Mouse (Mus musculus) Patski (cell line): ENCODE data around the gene Amz1. TPM values are rescaled to one million over a fixed set of nuclear protein-coding genes. Genes with fewer than 3 reads are reported as not detected.

Experiments used
- ATAC-seq: fragments of 100-300 bp; one replicate; pipeline ENCODE4 v1.8.0; 2021
- CTCF ChIA-PET: fragments of 350-600 bp; sonication (Branson Sonifier 250); formaldehyde crosslinking; loops from one replicate; lab custom pipeline; 2022; ENCODE audit warnings: inconsistent platforms; lab: Charles Lee
- POLR2A ChIA-PET: fragments of 350-600 bp; sonication (Branson Sonifier 250); formaldehyde crosslinking; loops from one replicate; lab custom pipeline; 2022; ENCODE audit warnings: antibody characterized with exemption, inconsistent platforms; lab: Charles Lee
- DNase-seq: peaks from one replicate; pipeline ENCODE4 v3.0.0-alpha.2; 2011; ENCODE audit warnings: low read depth, low spot score
- H3K27me3 ChIP-seq: fragments of 371-371 bp; one replicate; pipeline ENCODE4 v1.5.1; 2021
- CTCF ChIP-seq: fragments of 100-300 bp; IDR thresholded peaks from one replicate; pipeline ENCODE4 v1.5.1; 2021
- in situ Hi-C: fragments of 300-500 bp; cut with MboI; formaldehyde crosslinking; loops from 3 replicates; pipeline ENCODE4 v1.11.1; 2018; ENCODE audit warnings: low pct_unique_long_range_greater_than_20kb, mixed read lengths
- polyA plus RNA-seq: library from polyadenylated mRNA; unstranded; gene quantifications from one replicate; pipeline ENCODE4 v1.2.3, GENCODE M21; 2021

Gene Amz1
- polyA plus RNA-seq, 1 experiment from 2014 or later: 0.76 TPM

DNA sequence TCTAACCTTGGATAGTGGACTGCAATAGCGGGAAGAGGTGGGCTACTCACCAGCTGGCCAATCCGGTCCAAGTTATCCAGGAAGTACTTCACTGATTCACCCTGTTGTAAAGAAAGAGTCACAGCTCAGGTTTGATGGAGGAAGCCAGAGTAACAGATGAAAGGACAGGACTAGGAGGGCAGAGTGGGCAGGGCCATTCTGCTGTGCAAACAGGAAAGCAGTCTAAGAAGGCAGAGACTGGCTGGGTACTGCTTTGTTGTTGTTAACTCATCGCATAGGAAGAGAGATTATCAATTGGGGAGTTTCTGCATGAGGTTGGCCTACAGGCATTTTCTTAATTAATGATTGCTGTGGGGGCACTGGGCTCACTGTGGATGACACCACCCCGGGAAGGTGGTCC lies 38.6 kb downstream of the Amz1 start:
- no peak for DNase-seq
- in situ Hi-C loops: no loop called here
- no peak for ATAC-seq
- no peaks in the 10 kb centered on the region for H3K27me3 ChIP-seq
- no peak for TF ChIP-seq CTCF
- ChIA-PET POLR2A (no interaction called here), CTCF (interaction anchor here (1.0 kb wide), 1 partner anchor 13 kb away, joined by 5 read pairs; no protein-coding TSS in a partner anchor)

GRCm38 (mm10) chr5:140764921-140765613 lies 41.1 kb downstream of the Amz1 start:
- ChIA-PET POLR2A (no interaction called here), CTCF (interaction anchor here (1.0 to 6.5 kb wide), 3 partner anchors 15 to 82 kb away, joined by 3 to 52 read pairs (median 5); no protein-coding TSS in a partner anchor)
- in situ Hi-C loops: no loop called here
- DNase-seq (no peak), ATAC-seq (no peak)
- TF ChIP-seq CTCF: no peak
- H3K27me3 ChIP-seq: no peaks in the 10 kb centered on the region

DNA sequence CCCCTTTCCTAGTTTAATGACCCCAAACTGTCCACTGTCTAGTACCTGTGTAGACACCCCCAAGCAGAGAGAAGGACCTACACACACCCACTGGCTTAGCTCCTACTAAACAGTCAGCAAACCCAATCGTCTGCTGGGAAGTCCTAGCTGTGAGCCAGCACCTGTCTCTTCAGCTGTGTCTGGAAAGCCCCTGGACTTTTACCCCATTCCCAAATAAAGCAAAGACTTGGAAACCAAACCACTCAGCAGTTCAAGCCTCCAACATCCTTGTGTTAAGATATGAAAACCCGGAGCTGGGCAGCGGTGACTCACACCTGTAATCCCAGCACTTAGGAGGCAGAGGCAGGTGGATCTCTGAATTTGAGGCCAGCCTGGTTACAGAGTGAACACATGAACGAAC lies 42.6 kb downstream of the Amz1 start:
- ATAC-seq (no peak), DNase-seq (peak; percentile 56)
- H3K27me3 ChIP-seq: no peaks in the 10 kb centered on the region
- no peak for TF ChIP-seq CTCF
- ChIA-PET CTCF (interaction anchor here (1.1 to 6.5 kb wide), 3 partner anchors 14 to 23 kb away, joined by 4 to 52 read pairs (median 7); no protein-coding TSS in a partner anchor), POLR2A (interaction anchor here (1.3 kb wide), 1 partner anchor 11 kb away, joined by 3 read pairs; no protein-coding TSS in a partner anchor)
- in situ Hi-C loops: no loop called here

- no peak for TF ChIP-seq CTCF
- ChIA-PET POLR2A (interaction anchor here (1.2 to 1.6 kb wide), 3 partner anchors 12 to 63 kb away, joined by 3 to 6 read pairs (median 3); partner anchors contain the start of gene Gna12), CTCF (interaction anchor here (0.7 to 6.5 kb wide), 6 partner anchors 12 to 63 kb away, joined by 3 to 52 read pairs (median 6); no protein-coding TSS in a partner anchor)
- in situ Hi-C loops: no loop called here
- no peaks in the 10 kb centered on the region for H3K27me3 ChIP-seq
- ATAC-seq (peak; percentile 94), DNase-seq (peak; percentile 98)
Measured at GRCm38 (mm10) chr5:140767704-140768141, 43.8 kb downstream of the Amz1 start.

DNA sequence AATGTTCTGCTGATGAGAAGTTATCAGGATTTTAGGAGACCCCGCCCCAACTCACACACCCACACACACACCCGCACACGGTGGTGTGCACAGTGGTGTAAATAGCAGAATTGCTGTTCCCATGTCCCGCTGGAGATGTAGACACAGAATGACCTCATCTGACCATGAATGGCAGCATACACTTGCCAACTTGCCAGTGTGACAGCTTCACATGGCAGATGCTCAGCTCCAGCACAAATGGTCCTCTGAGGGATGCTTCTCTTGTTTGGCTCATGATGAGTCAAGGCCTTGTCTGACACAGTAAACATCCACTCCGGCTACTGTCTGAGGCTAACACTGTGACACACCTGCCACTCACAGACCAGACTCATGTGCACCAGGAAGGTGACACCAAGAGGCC lies 44.4 kb downstream of the Amz1 start:
- in situ Hi-C loops: no loop called here
- ChIA-PET POLR2A (interaction anchor here (1.2 to 1.6 kb wide), 2 partner anchors 22 to 62 kb away, joined by 3 to 6 read pairs; partner anchors contain the start of gene Gna12), CTCF (interaction anchor here (1.2 to 6.5 kb wide), 5 partner anchors 13 to 21 kb away, joined by 3 to 52 read pairs (median 7); no protein-coding TSS in a partner anchor)
- ATAC-seq: peak; percentile 10
- peak; percentile 64 for DNase-seq
- TF ChIP-seq CTCF: no peak
- no peaks in the 10 kb centered on the region for H3K27me3 ChIP-seq

- CTCF ChIA-PET: interaction anchor here (1.2 to 1.8 kb wide), 4 partner anchors 11 to 21 kb away, joined by 3 to 7 read pairs (median 5); no protein-coding TSS in a partner anchor
- ATAC-seq (no peak), DNase-seq (no peak)
- no peaks in the 10 kb centered on the region for H3K27me3 ChIP-seq
- POLR2A ChIA-PET: no interaction called here
- no peak for TF ChIP-seq CTCF
- in situ Hi-C loops: loop anchor here (5.0 kb wide), 1 partner anchor 56 kb away; no protein-coding TSS in a partner anchor
Measured at GRCm38 (mm10) chr5:140771612-140772011, 47.7 kb downstream of the Amz1 start.

- ChIA-PET CTCF (interaction anchor here (1.4 to 1.8 kb wide), 2 partner anchors 11 to 13 kb away, joined by 5 to 7 read pairs; no protein-coding TSS in a partner anchor), POLR2A (no interaction called here)
- TF ChIP-seq CTCF: no peak
- H3K27me3 ChIP-seq: no peaks in the 10 kb centered on the region
- no peak for DNase-seq
- no peak for ATAC-seq
- in situ Hi-C loops: loop anchor here (5.0 kb wide), 1 partner anchor 55 kb away; no protein-coding TSS in a partner anchor
Measured at GRCm38 (mm10) chr5:140772158-140772557, 48.2 kb downstream of the Amz1 start.

GRCm38 (mm10) chr5:140775111-140775510 lies 51.2 kb downstream of the Amz1 start:
- no peak for TF ChIP-seq CTCF
- in situ Hi-C loops: no loop called here
- ChIA-PET CTCF (interaction anchor here (1.2 kb wide), 1 partner anchor 16 kb away, joined by 3 read pairs; no protein-coding TSS in a partner anchor), POLR2A (no interaction called here)
- no peak for DNase-seq
- no peaks in the 10 kb centered on the region for H3K27me3 ChIP-seq
- no peak for ATAC-seq

- ChIA-PET POLR2A (no interaction called here), CTCF (interaction anchor here (1.3 kb wide), 1 partner anchor 16 kb away, joined by 3 read pairs; no protein-coding TSS in a partner anchor)
- TF ChIP-seq CTCF: no peak
- no peak for DNase-seq
- ATAC-seq: no peak
- no peaks in the 10 kb centered on the region for H3K27me3 ChIP-seq
- in situ Hi-C loops: no loop called here
Measured at GRCm38 (mm10) chr5:140776968-140777367, 53.0 kb downstream of the Amz1 start.

DNA sequence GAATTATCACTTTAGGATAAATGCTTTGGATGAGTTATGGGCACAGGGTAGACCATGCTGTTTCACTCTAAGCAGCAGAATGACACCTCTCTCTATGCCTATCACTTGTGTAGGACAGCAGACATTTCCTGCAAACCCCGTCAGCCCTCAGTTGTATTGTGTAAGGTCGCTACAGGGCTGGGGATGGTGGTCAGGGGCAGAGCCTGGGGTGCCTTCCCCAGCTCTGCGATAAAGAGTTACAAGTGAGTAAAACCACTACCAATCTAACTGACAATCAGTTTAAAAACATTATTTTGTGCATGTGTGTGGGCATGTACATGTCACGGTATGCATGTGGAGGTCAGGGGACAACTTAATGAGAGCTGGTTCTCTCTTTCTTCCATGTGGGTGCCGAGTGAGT lies 57.2 kb downstream of the Amz1 start:
- no peak for ATAC-seq
- no peak for DNase-seq
- H3K27me3 ChIP-seq: no peaks in the 10 kb centered on the region
- in situ Hi-C loops: no loop called here
- ChIA-PET POLR2A (interaction anchor here (0.6 kb wide), 2 partner anchors 86 to 120 kb away, joined by 3 read pairs; no protein-coding TSS in a partner anchor), CTCF (interaction anchor here (1.0 to 1.2 kb wide), 3 partner anchors 9 to 15 kb away, joined by 3 to 4 read pairs (median 4); no protein-coding TSS in a partner anchor)
- no peak for TF ChIP-seq CTCF
